Mouse (Mus musculus): ENCODE measurements around the gene Phb2. TPM values are rescaled to one million over a fixed set of nuclear protein-coding genes. Genes with fewer than 3 reads are reported as not detected.

The Phb2 gene
- polyA plus RNA-seq, 1 experiment from 2014 or later = 249 TPM

- H3K9ac ChIP-seq (ENCODE audit: low read depth, low read length) = no peak overlapping the region
- no peaks in the 10 kb centered on the region for H3K36me3 ChIP-seq (ENCODE audit: control insufficient read depth, insufficient read depth, low read length)
- H3K4me3 ChIP-seq (ENCODE audit: low read length) = no peak overlapping the region
- H3K4me1 ChIP-seq (ENCODE audit: control insufficient read depth, insufficient read depth, low read depth, low read length) = no peaks in the 10 kb centered on the region
- 83% methylated on average over 8 of the region's 8 CpGs for WGBS
- no peak overlapping the region for H3K4me2 ChIP-seq (ENCODE audit: low read length)
- H3K27me3 ChIP-seq (replicated peaks; ENCODE audit: control insufficient read depth, insufficient read depth, low read length) = no peaks in the 10 kb centered on the region
- ATAC-seq = no peak
- no peak overlapping the region for H3K27ac ChIP-seq (ENCODE audit: low read depth, low read length)
- H3K9me3 ChIP-seq (ENCODE audit: control insufficient read depth, low read length) = no peaks in the 10 kb centered on the region
Measured at GRCm38 (mm10) chr6:124729850-124730705, 17.9 kb downstream of the Phb2 start.

GRCm38 (mm10) chr6:124731038-124731437 is 18.9 kb downstream of the Phb2 start:
- H3K9me3 ChIP-seq (ENCODE audit: control insufficient read depth, low read length) = no peaks in the 10 kb centered on the region
- H3K27me3 ChIP-seq (replicated peaks; ENCODE audit: control insufficient read depth, insufficient read depth, low read length) = no peaks in the 10 kb centered on the region
- WGBS = 90% methylated on average over 7 of the region's 7 CpGs
- H3K36me3 ChIP-seq (ENCODE audit: control insufficient read depth, insufficient read depth, low read length) = no peaks in the 10 kb centered on the region
- no peak overlapping the region for H3K9ac ChIP-seq (ENCODE audit: low read depth, low read length)
- no peak for ATAC-seq
- no peak overlapping the region for H3K4me3 ChIP-seq (ENCODE audit: low read length)
- no peak overlapping the region for H3K27ac ChIP-seq (ENCODE audit: low read depth, low read length)
- no peaks in the 10 kb centered on the region for H3K4me1 ChIP-seq (ENCODE audit: control insufficient read depth, insufficient read depth, low read depth, low read length)
- H3K4me2 ChIP-seq (ENCODE audit: low read length) = no peak overlapping the region

- H3K27me3 ChIP-seq (replicated peaks; ENCODE audit: control insufficient read depth, insufficient read depth, low read length) = no peaks in the 10 kb centered on the region
- no peak overlapping the region for H3K4me2 ChIP-seq (ENCODE audit: low read length)
- WGBS = 53% methylated on average over 19 of the region's 19 CpGs
- H3K4me1 ChIP-seq (ENCODE audit: control insufficient read depth, insufficient read depth, low read depth, low read length) = no peaks in the 10 kb centered on the region
- no peaks in the 10 kb centered on the region for H3K9me3 ChIP-seq (ENCODE audit: control insufficient read depth, low read length)
- no peak overlapping the region for H3K27ac ChIP-seq (ENCODE audit: low read depth, low read length)
- H3K4me3 ChIP-seq (ENCODE audit: low read length) = no peak overlapping the region
- ATAC-seq = no peak
- no peak overlapping the region for H3K9ac ChIP-seq (ENCODE audit: low read depth, low read length)
- H3K36me3 ChIP-seq (ENCODE audit: control insufficient read depth, insufficient read depth, low read length) = no peaks in the 10 kb centered on the region
Measured at GRCm38 (mm10) chr6:124732476-124733370, 20.6 kb downstream of the Phb2 start.

GRCm38 (mm10) chr6:124734417-124734816 is 22.3 kb downstream of the Phb2 start:
- no peak overlapping the region for H3K27ac ChIP-seq (ENCODE audit: low read depth, low read length)
- no peaks in the 10 kb centered on the region for H3K9me3 ChIP-seq (ENCODE audit: control insufficient read depth, low read length)
- no peak overlapping the region for H3K4me2 ChIP-seq (ENCODE audit: low read length)
- no peaks in the 10 kb centered on the region for H3K36me3 ChIP-seq (ENCODE audit: control insufficient read depth, insufficient read depth, low read length)
- ATAC-seq = no peak
- 92% methylated on average over 3 of the region's 3 CpGs for WGBS
- H3K9ac ChIP-seq (ENCODE audit: low read depth, low read length) = no peak overlapping the region
- H3K4me1 ChIP-seq (ENCODE audit: control insufficient read depth, insufficient read depth, low read depth, low read length) = peaks cover 7% of the 10 kb centered on the region
- H3K27me3 ChIP-seq (replicated peaks; ENCODE audit: control insufficient read depth, insufficient read depth, low read length) = no peaks in the 10 kb centered on the region
- H3K4me3 ChIP-seq (ENCODE audit: low read length) = no peak overlapping the region

GRCm38 (mm10) chr6:124737040-124737439 is 24.9 kb downstream of the Phb2 start:
- Histone ChIP-seq H3K9me3 (ENCODE audit: control insufficient read depth, low read length) (no peaks in the 10 kb centered on the region), H3K4me3 (ENCODE audit: low read length) (no peak overlapping the region), H3K36me3 (ENCODE audit: control insufficient read depth, insufficient read depth, low read length) (no peaks in the 10 kb centered on the region), H3K9ac (ENCODE audit: low read depth, low read length) (no peak overlapping the region), H3K4me2 (ENCODE audit: low read length) (no peak overlapping the region), H3K27ac (ENCODE audit: low read depth, low read length) (no peak overlapping the region), H3K27me3 (replicated peaks; ENCODE audit: control insufficient read depth, insufficient read depth, low read length) (no peaks in the 10 kb centered on the region), H3K4me1 (ENCODE audit: control insufficient read depth, insufficient read depth, low read depth, low read length) (peaks cover 21% of the 10 kb centered on the region)
- ATAC-seq = no peak
- 91% methylated on average over 11 of the region's 11 CpGs for WGBS

GRCm38 (mm10) chr6:124738511-124739023 is 26.4 kb downstream of the Phb2 start, which contains the start of gene Ptpn6:
TSS of gene Ptpn6 (minus strand) at chr6:124738714.
- 34% methylated on average over 15 of the region's 15 CpGs for WGBS
- ATAC-seq = no peak
- peaks cover 22% of the 10 kb centered on the region for H3K4me1 ChIP-seq (ENCODE audit: control insufficient read depth, insufficient read depth, low read depth, low read length)
- H3K9me3 ChIP-seq (ENCODE audit: control insufficient read depth, low read length) = no peaks in the 10 kb centered on the region
- H3K36me3 ChIP-seq (ENCODE audit: control insufficient read depth, insufficient read depth, low read length) = peaks cover 8% of the 10 kb centered on the region; the same call in 1 of the 2 replicates
- H3K27ac ChIP-seq (ENCODE audit: low read depth, low read length) = peak within 1 kb of the TSS; percentile 15
- no peaks in the 10 kb centered on the region for H3K27me3 ChIP-seq (replicated peaks; ENCODE audit: control insufficient read depth, insufficient read depth, low read length)
- H3K4me3 ChIP-seq (ENCODE audit: low read length) = no peak within 1 kb of the TSS
- no peak within 1 kb of the TSS for H3K9ac ChIP-seq (ENCODE audit: low read depth, low read length)
- no peak within 1 kb of the TSS for H3K4me2 ChIP-seq (ENCODE audit: low read length)

GRCm38 (mm10) chr6:124739231-124739796 is 27.2 kb downstream of the Phb2 start:
- WGBS = 84% methylated on average over 10 of the region's 10 CpGs
- Histone ChIP-seq H3K4me1 (ENCODE audit: control insufficient read depth, insufficient read depth, low read depth, low read length) (peaks cover 22% of the 10 kb centered on the region), H3K4me3 (ENCODE audit: low read length) (no peak overlapping the region), H3K9ac (ENCODE audit: low read depth, low read length) (no peak overlapping the region), H3K27me3 (replicated peaks; ENCODE audit: control insufficient read depth, insufficient read depth, low read length) (no peaks in the 10 kb centered on the region), H3K9me3 (ENCODE audit: control insufficient read depth, low read length) (no peaks in the 10 kb centered on the region), H3K36me3 (ENCODE audit: control insufficient read depth, insufficient read depth, low read length) (peaks cover 12% of the 10 kb centered on the region), H3K27ac (ENCODE audit: low read depth, low read length) (peak overlapping the region; percentile 96), H3K4me2 (ENCODE audit: low read length) (peak overlapping the region; percentile 76; the same call in 1 of the 2 replicates)
- no peak for ATAC-seq

GRCm38 (mm10) chr6:124740211-124740887 is 28.2 kb downstream of the Phb2 start:
- peak; percentile 1 for ATAC-seq
- Histone ChIP-seq H3K4me2 (ENCODE audit: low read length) (peak overlapping the region; percentile 76), H3K9ac (ENCODE audit: low read depth, low read length) (peak overlapping the region; percentile 92), H3K36me3 (ENCODE audit: control insufficient read depth, insufficient read depth, low read length) (peaks cover 18% of the 10 kb centered on the region), H3K27ac (ENCODE audit: low read depth, low read length) (peak overlapping the region; percentile 96), H3K9me3 (ENCODE audit: control insufficient read depth, low read length) (no peaks in the 10 kb centered on the region), H3K27me3 (replicated peaks; ENCODE audit: control insufficient read depth, insufficient read depth, low read length) (no peaks in the 10 kb centered on the region), H3K4me1 (ENCODE audit: control insufficient read depth, insufficient read depth, low read depth, low read length) (peaks cover 26% of the 10 kb centered on the region), H3K4me3 (ENCODE audit: low read length) (peak overlapping the region; percentile 65)
- WGBS = under 1% methylated on average over 29 of the region's 29 CpGs
